Mouse (Mus musculus) embryonic fibroblast, embryonic 13.5 days (primary cell): ENCODE measurements around the gene Nsun4.
A peak's percentile ranks its signal among the peaks of the same experiment; 100 is the strongest.

Source experiments
- CTCF ChIP-seq: IDR thresholded peaks from 2 replicates; pipeline ENCODE4 v1.5.1; 2011; ENCODE audit warnings: mild to moderate bottlenecking, control low read depth, low read length, moderate library complexity, borderline replicate concordance; ENCODE audit not compliant: insufficient read depth
- POLR2A ChIP-seq: IDR thresholded peaks from 2 replicates; pipeline ENCODE4 v1.6.1; 2011; ENCODE audit warnings: low read depth, mild to moderate bottlenecking, control low read depth, low read length, moderate library complexity

DNA sequence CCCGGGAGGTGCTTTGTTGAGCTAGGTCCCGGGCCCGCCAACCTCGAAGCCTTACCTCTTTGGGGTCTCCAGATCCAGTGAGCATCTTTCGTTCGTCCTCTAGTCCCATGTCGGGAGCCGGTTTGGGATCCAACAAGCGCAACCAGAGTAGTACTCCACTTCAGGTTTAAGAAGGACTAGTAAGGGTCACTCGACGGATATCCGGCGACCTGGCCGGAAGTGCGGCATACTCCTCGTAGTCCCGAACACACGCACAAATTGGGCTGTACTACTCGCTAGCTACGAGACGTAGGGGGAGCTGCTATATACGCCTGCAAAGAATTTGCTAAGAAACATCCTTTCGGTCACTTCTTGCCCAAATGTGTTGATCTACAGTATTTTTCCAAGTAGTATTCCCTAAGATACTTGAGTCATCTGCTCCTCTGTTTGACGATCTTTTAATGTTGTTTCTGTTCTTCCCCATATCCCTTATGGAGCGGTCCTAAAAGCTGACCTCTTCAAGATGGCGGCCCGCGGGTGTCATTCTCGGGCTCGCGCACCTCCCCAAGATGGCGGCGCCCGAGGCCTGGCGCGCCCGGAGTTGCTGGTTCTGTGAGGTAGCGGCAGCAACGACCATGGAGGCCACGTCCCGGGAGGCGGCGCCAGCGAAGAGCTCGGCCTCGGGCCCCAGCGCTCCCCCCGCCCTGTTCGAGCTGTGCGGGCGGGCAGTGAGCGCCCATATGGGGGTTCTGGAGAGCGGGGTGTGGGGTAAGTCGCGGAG is 21.4 kb upstream of the Nsun4 start, which contains the start of the genes Uqcrh and Lrrc41:
- TF ChIP-seq CTCF = no peak
- TF ChIP-seq POLR2A = peak; percentile 92
